Mouse (Mus musculus) ES-E14 (cell line): ENCODE results near the gene Tenm2.

ENCODE experiments used
- HCFC1 ChIP-seq: IDR thresholded peaks from 2 replicates; pipeline ENCODE4 v1.6.1; 2012; ENCODE audit warnings: low read length, inconsistent platforms, borderline replicate concordance; ENCODE audit not compliant: insufficient read depth
- ZC3H11A ChIP-seq: IDR thresholded peaks from 2 replicates; pipeline ENCODE4 v1.6.1; 2012; ENCODE audit warnings: low read depth, mild to moderate bottlenecking, inconsistent platforms, low read length, borderline replicate concordance
- ZNF384 ChIP-seq: IDR thresholded peaks from 2 replicates; pipeline ENCODE4 v1.6.1; 2012; ENCODE audit warnings: low read depth, low read length, inconsistent platforms

GRCm38 (mm10) chr11:36351341-36351740 lies 884.4 kb downstream of the Tenm2 start:
- TF ChIP-seq ZC3H11A (no peak), HCFC1 (no peak), ZNF384 (no peak)
